Mouse (Mus musculus): ENCODE data around the gene Amigo2. TPM values are rescaled to one million over a fixed set of nuclear protein-coding genes. Genes with fewer than 3 reads are reported as not detected.

Amigo2 gene
- polyA plus RNA-seq, 1 experiment from 2014 or later, result 6.5 TPM

DNA sequence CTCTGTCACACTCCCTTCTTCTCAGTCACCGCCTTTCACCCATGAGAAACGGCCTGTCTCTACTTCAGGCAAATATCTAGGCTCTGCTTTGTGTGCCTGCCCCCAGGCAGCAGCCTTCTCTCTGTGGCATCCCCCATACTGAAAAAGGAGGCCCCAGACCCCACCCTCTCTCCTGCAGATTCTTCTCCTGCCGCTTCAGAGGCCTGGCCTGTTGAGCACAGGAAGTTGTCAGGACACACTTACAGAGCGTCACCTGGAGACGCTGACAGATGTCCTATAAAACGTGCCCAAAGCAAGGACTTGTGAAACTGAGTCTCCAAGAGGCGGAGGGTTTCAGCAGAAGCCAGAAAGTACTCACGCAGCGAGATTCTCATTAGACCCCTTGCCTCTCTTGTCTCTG is 33.7 kb upstream of the Amigo2 start:
- H3K9me3 ChIP-seq, result no peaks in the 10 kb centered on the region
- peaks cover 7% of the 10 kb centered on the region for H3K4me1 ChIP-seq
- WGBS, result 73% methylated on average over 9 of the region's 9 CpGs

DNA sequence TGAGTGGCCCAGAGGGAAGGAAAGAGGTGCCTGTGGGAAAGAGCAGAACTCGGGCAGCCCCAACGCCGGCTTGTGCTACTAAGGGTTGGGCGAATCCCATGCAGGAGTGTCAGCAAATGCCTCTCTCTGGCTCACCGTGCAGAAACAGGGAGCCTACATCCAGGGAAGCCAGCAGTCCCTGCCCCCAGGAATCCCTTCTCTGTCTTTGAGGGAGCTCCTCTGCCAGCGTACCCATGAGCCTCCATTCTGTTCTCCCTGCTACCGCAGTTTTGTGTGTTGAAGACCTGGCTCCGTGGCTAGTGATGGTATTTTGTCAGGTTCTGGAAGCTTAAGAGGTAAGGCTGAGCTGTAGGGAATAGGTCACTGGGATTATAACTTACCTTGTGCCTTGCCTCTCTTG is 33.0 kb upstream of the Amigo2 start:
- H3K4me3 ChIP-seq, result no peak overlapping the region
- H3K9me3 ChIP-seq, result no peaks in the 10 kb centered on the region
- H3K27ac ChIP-seq (replicated peaks), result no peak overlapping the region
- peaks cover 7% of the 10 kb centered on the region for H3K4me1 ChIP-seq
- H3K36me3 ChIP-seq, result no peaks in the 10 kb centered on the region
- H3K27me3 ChIP-seq, result no peaks in the 10 kb centered on the region
- H3K4me2 ChIP-seq (replicated peaks), result no peak overlapping the region
- 88% methylated on average over 8 of the region's 8 CpGs for WGBS
- ATAC-seq (replicated peaks), result no peak
- no peak overlapping the region for H3K9ac ChIP-seq (replicated peaks)

More for the DNA sequence above, 33.7 kb upstream of the Amigo2 start:
- ATAC-seq (replicated peaks), result no peak
- H3K36me3 ChIP-seq, result no peaks in the 10 kb centered on the region
- no peak overlapping the region for H3K4me2 ChIP-seq (replicated peaks)
- H3K27ac ChIP-seq (replicated peaks), result no peak overlapping the region
- no peak overlapping the region for H3K9ac ChIP-seq (replicated peaks)
- H3K4me3 ChIP-seq, result no peak overlapping the region
- H3K27me3 ChIP-seq, result no peaks in the 10 kb centered on the region

DNA sequence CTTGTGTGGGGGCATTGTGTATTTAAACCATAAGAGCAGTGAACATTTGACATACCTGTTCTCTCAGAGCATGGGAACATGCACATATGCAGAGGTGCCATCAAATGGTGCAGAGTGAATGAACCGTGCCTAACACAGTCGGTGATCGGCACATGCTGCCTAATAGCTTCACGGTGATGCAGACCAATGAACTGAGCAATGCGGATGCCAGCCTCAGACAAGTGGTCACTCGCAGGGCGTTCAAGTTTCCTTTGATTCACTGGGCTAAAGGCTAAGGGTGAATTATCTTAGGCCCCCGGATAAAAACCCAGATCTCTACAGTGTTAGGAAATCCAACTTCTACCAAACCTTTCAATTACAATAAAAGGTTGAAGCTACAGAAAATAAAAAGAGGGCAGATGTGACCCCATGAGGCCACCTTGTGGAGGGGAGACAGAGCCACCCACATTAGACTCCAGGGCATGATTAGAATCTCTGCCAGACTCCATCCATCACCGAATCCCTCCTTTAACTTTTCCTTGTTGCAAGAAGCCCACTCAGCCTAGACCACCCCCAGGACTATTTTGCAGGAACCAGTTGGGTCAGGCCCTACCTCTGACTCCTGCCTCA is 31.4 kb upstream of the Amigo2 start:
- H3K4me1 ChIP-seq, result peaks cover 7% of the 10 kb centered on the region
- no peak overlapping the region for H3K4me2 ChIP-seq (replicated peaks)
- no peak overlapping the region for H3K4me3 ChIP-seq
- H3K27me3 ChIP-seq, result no peaks in the 10 kb centered on the region
- no peak for ATAC-seq (replicated peaks)
- H3K36me3 ChIP-seq, result no peaks in the 10 kb centered on the region
- 94% methylated on average over 9 of the region's 9 CpGs for WGBS
- H3K9me3 ChIP-seq, result no peaks in the 10 kb centered on the region
- H3K9ac ChIP-seq (replicated peaks), result no peak overlapping the region
- no peak overlapping the region for H3K27ac ChIP-seq (replicated peaks)

DNA sequence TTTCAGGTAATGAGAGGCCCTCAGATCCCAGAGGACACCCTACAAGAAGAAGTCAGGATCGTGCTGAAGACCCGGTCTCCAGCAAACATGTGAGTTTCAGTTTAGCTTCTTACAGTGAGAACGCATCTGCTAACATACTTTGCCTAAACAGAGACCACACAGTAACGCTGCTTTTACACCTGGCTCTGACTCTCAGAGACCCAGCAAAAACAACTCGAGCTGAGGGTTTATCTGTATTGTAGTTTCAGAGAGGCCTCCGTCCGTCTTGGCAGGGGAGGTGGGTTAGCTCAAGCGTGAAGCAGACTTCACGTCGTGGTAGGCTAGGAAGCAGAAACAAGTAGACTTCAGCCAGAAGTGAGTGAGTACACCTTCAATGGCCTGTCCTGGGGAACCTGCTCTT is 30.2 kb upstream of the Amigo2 start:
- Histone ChIP-seq H3K4me3 (no peak overlapping the region), H3K27me3 (no peaks in the 10 kb centered on the region), H3K4me1 (peaks cover 7% of the 10 kb centered on the region), H3K4me2 (replicated peaks) (no peak overlapping the region), H3K27ac (replicated peaks) (no peak overlapping the region), H3K36me3 (no peaks in the 10 kb centered on the region), H3K9me3 (no peaks in the 10 kb centered on the region), H3K9ac (replicated peaks) (no peak overlapping the region)
- 29% methylated on average over 10 of the region's 10 CpGs for WGBS
- ATAC-seq (replicated peaks), result no peak

DNA sequence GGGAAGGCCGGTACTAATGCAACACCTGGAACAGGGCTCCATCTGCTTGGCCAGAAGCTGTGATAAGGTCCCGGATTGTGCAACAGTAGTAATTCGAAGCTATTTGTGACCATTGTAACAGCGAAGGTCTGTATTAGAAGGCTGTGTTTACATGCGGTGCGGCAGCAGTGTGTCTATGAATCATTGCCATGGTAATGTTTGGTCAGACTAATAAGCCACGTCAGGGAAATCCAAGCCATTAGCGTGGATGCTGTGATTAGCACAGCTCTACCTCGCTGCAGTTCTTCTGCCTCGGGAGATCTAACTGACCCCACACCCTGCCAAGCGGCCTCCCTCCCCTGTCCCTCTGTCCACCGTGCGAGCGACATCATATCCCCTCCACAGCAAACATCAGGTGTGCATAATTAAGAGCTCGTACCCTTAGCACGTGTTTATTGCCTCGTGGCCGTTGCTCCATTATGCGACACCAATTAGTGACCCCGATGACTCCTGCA is 29.6 kb upstream of the Amigo2 start:
- no peak overlapping the region for H3K9ac ChIP-seq (replicated peaks)
- ATAC-seq (replicated peaks), result peak; percentile 46; the same call in 1 of the 2 replicates
- 17% methylated on average over 20 of the region's 20 CpGs for WGBS
- H3K4me3 ChIP-seq, result no peak overlapping the region
- peak overlapping the region; percentile 29 for H3K4me2 ChIP-seq (replicated peaks)
- H3K36me3 ChIP-seq, result no peaks in the 10 kb centered on the region
- peaks cover 7% of the 10 kb centered on the region for H3K4me1 ChIP-seq
- H3K9me3 ChIP-seq, result no peaks in the 10 kb centered on the region
- no peak overlapping the region for H3K27ac ChIP-seq (replicated peaks)
- H3K27me3 ChIP-seq, result no peaks in the 10 kb centered on the region

DNA sequence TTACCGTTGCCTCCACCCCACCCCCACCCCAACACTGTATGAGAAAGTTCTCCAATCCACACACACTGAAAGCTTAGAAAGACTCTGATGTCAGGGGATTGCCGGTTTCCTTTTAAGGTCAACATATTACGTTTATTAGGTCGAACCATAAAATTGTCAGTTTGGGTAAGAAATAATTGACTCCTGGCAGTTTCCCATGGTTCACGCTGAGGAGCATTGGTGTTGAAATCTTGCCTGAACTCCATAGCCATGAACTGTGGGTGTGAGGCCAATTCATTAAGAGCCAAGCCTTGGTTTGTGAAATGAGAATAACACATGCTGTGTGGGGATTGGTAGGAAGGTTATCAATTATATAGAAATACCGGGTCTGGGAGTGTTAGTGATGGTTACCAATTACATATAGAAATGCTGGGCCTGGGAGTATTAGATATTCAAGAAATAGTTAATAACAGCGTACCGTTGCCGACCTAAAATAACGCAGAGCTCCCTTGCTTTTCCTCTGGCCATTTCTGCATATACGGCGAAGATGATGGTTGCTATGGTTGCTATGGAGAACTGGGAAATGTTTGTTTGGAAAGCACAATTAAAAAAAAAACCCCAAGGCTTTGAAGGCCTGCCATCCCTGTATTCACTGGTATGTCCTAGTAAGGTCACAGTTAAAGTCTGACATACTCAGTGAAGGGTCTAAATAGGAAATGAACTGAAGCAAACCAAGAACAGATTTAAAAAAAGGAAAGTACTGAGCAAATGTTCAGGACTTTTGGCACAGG is 28.7 kb upstream of the Amigo2 start:
- WGBS, result 83% methylated on average over 12 of the region's 12 CpGs
- no peaks in the 10 kb centered on the region for H3K36me3 ChIP-seq
- ATAC-seq (replicated peaks), result no peak
- no peaks in the 10 kb centered on the region for H3K9me3 ChIP-seq
- no peak overlapping the region for H3K4me3 ChIP-seq
- H3K4me2 ChIP-seq (replicated peaks), result no peak overlapping the region
- H3K9ac ChIP-seq (replicated peaks), result no peak overlapping the region
- no peaks in the 10 kb centered on the region for H3K27me3 ChIP-seq
- no peak overlapping the region for H3K27ac ChIP-seq (replicated peaks)
- peaks cover 7% of the 10 kb centered on the region for H3K4me1 ChIP-seq

DNA sequence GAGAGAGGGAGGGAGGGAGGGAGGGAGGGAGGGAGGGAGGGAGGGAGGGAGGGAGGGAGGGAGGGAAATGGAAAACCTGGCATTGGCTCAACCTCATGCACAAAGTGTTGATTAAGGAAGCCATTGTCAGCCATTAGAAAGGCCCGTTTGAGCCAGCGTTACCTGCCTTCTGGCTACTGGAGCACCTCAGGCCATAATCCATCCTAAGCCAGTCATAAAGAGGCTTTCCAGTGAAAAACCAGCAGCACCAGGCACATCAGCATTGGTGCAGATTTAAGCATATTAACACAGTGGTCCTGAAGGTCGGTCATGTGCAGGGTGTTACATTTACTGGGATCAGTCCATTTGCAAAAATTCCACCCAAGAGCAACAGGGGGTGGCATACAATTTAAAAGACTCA is 25.7 kb upstream of the Amigo2 start:
- H3K4me3 ChIP-seq, result no peak overlapping the region
- no peaks in the 10 kb centered on the region for H3K27me3 ChIP-seq
- H3K4me1 ChIP-seq, result peaks cover 7% of the 10 kb centered on the region
- WGBS, result 55% methylated on average over 3 of the region's 3 CpGs
- no peak overlapping the region for H3K27ac ChIP-seq (replicated peaks)
- H3K9ac ChIP-seq (replicated peaks), result no peak overlapping the region
- no peaks in the 10 kb centered on the region for H3K36me3 ChIP-seq
- no peak overlapping the region for H3K4me2 ChIP-seq (replicated peaks)
- no peaks in the 10 kb centered on the region for H3K9me3 ChIP-seq
- ATAC-seq (replicated peaks), result no peak

DNA sequence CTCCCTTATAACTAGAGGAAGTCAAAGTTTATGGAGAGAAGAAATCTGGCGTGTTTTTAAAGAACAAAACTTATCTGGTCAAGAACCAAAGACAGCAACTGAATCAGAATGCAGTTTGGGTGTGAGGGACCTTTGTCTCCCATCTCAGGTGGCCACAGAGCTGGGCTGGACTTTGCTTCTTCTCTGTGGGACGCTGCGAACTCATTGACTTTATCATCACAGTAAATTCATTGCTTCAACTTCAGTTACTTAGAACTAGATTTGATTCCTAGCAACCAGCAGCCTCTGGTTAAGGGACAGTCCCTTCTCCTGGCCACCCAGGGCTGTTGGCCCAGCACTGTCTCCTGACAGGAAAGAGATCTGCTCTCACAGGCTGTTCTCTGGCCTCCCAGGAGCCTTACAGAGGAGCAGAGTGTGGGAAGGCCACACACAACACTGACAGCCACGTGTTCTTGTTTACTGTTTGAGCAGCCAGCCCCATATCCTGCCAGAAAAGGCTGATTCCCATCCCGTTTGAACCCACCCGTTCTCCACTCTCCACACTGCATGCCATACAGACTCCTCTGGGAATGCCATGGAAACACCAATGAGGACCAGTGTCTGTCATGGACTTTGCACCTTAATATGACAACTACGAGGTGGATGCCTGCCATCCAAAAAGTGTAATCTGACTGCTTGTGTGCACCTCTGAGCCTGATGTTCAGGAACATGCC is 25.1 kb upstream of the Amigo2 start:
- H3K4me2 ChIP-seq (replicated peaks), result no peak overlapping the region
- no peak overlapping the region for H3K9ac ChIP-seq (replicated peaks)
- no peaks in the 10 kb centered on the region for H3K36me3 ChIP-seq
- no peak overlapping the region for H3K4me3 ChIP-seq
- no peak for ATAC-seq (replicated peaks)
- H3K27ac ChIP-seq (replicated peaks), result no peak overlapping the region
- no peaks in the 10 kb centered on the region for H3K27me3 ChIP-seq
- peaks cover 7% of the 10 kb centered on the region for H3K4me1 ChIP-seq
- no peaks in the 10 kb centered on the region for H3K9me3 ChIP-seq
- 52% methylated on average over 7 of the region's 7 CpGs for WGBS

DNA sequence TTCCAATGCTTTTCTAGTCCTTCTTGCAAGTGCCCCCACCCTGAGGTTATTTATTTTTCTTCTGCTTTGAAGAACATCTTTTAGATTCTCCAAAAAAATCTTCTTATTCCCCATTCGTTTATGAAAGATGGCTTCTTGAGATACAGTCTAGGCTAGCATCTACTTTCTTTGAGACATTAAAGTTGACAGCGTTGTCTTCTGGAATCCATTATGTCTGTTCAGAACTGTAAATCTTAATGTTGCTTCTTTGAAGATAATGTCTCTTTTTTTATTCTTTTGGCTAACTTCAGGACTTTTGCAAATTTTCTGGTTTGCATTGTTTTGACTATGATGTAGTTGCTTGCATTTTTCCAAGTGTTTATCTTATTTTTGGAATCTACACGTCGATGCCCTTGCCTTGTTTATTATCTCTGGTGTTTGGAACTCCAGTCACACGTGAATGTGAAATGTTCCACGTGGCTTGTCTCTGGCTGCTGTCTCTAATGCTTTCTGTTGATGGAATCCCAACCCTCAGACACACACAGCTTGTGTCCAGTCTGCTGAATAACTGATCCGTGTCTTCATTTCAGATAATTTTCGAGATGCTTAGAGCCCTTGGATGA is 20.1 kb upstream of the Amigo2 start:
- 81% methylated on average over 8 of the region's 8 CpGs for WGBS
- Histone ChIP-seq H3K27ac (replicated peaks) (no peak overlapping the region), H3K9ac (replicated peaks) (no peak overlapping the region), H3K36me3 (no peaks in the 10 kb centered on the region), H3K4me3 (no peak overlapping the region), H3K4me1 (no peaks in the 10 kb centered on the region), H3K9me3 (no peaks in the 10 kb centered on the region), H3K27me3 (no peaks in the 10 kb centered on the region), H3K4me2 (replicated peaks) (no peak overlapping the region)
- ATAC-seq (replicated peaks), result no peak

DNA sequence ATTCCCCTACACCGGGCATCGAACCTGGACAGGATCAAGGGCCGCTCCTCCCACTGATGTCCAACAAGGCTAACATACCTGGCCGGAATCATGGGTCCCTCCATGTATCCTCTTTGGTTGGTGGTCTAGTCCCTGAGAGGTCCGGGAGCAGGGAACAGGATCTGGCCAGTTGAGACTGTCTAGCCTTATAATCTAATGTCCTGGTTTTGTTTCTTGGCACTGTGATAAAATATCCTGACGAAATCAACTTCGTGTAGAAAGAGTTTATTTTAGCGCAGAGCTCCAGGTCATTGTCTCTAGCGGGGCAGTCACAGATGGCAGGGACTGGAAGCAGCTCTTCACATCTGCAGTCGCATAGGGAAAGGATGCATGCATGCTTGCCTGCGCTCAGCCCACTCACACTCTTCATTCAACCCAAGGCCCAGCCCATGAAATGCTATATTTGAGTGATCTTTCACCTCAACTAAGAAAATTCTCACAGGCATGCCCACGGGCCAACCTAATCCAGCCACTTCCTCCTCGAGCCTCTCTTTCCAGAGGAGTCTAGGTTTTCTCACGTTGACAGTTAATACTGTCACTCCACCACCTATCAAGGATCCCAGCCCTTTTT is 19.3 kb upstream of the Amigo2 start:
- H3K9ac ChIP-seq (replicated peaks), result no peak overlapping the region
- H3K27ac ChIP-seq (replicated peaks), result no peak overlapping the region
- H3K9me3 ChIP-seq, result no peaks in the 10 kb centered on the region
- ATAC-seq (replicated peaks), result no peak
- H3K27me3 ChIP-seq, result no peaks in the 10 kb centered on the region
- H3K4me1 ChIP-seq, result no peaks in the 10 kb centered on the region
- H3K36me3 ChIP-seq, result no peaks in the 10 kb centered on the region
- H3K4me3 ChIP-seq, result no peak overlapping the region
- no peak overlapping the region for H3K4me2 ChIP-seq (replicated peaks)
- WGBS, result 86% methylated on average over 14 of the region's 14 CpGs

DNA sequence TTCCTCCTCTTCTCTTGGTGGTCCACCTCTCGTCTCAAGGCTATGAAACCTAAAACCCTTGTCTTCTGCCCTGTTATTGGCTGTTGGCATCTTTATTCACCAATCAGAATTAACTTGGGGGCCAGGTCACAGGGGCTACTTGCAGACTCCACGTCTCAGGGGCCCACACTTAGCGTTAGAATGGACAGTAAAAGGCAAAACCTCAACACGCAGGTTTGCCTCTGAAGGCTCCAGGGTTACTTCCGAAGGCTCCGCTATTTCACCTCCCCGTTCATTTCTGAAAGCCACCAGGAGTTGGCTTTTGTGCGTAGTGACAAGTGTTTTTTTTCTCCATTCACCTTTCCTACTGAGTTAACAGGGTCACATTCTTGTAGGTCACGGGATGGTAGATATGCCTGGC is 15.2 kb upstream of the Amigo2 start:
- Histone ChIP-seq H3K4me1 (peaks cover 5% of the 10 kb centered on the region; the same call in 1 of the 2 replicates), H3K4me3 (no peak overlapping the region), H3K27ac (replicated peaks) (no peak overlapping the region), H3K4me2 (replicated peaks) (no peak overlapping the region), H3K9me3 (no peaks in the 10 kb centered on the region), H3K36me3 (no peaks in the 10 kb centered on the region), H3K9ac (replicated peaks) (no peak overlapping the region), H3K27me3 (no peaks in the 10 kb centered on the region)
- 77% methylated on average over 9 of the region's 9 CpGs for whole genome bisulfite sequencing
- ATAC-seq (replicated peaks), result no peak
